Mouse (Mus musculus) liver, embryonic 16.5 days (tissue): ENCODE results near the gene Gna12. TPM values are rescaled to one million over a fixed set of nuclear protein-coding genes. Genes with fewer than 3 reads are reported as not detected.

Experiments used
- polyA plus RNA-seq: library from polyadenylated mRNA; unstranded; fragments of >200 nt; fragmentation: Nextera tagmentation; extraction: Ambion mirVana; gene quantifications from 2 replicates; pipeline ENCODE4 v1.2.1, GENCODE M21; 2015

Gene Gna12
- polyA plus RNA-seq, 1 experiment from 2014 or later, result 2.4 TPM

Other genes with a start within 250 kb of the Gna12 start
- 8.3 and 9.7 TPM in 2 replicates for gene Lfng, start 223.1 kb downstream of the Gna12 start, polyA plus RNA-seq
- gene Ttyh3, start 181.4 kb downstream of the Gna12 start, polyA plus RNA-seq, result 4.5 and 5.6 TPM in 2 replicates
- 4.1 and 5.2 TPM in 2 replicates for gene Iqce, start 128.1 kb downstream of the Gna12 start, polyA plus RNA-seq
- gene Brat1, start 125.4 kb downstream of the Gna12 start, polyA plus RNA-seq, result 7.2 and 7.8 TPM in 2 replicates
- gene Amz1, start 106.3 kb downstream of the Gna12 start, polyA plus RNA-seq, result 1.8 TPM in 2 replicates
- 0.08 and 0.28 TPM in 2 replicates for gene Card11, start 170.2 kb upstream of the Gna12 start, polyA plus RNA-seq